Mouse (Mus musculus) cortical plate, adult 2 months (tissue): ENCODE measurements at regions not wholly inside any gene's neighbourhood (a gene's known extent, or its start where the extent isn't known, plus 50 kb on each side); places are given as distances from the start of the nearest gene placed in this dataset.

Source experiments
- H3K27ac ChIP-seq: fragments of 200-500 bp; 2 replicates; pipeline ENCODE4 v1.5.1; 2012; ENCODE audit warnings: low read length, control low read depth, inconsistent platforms; ENCODE audit not compliant: insufficient read depth
- H3K4me1 ChIP-seq: fragments of 200-500 bp; 2 replicates; pipeline ENCODE4 v1.6.1; 2011; ENCODE audit warnings: low read length; ENCODE audit not compliant: control insufficient read depth, insufficient read depth
- H3K4me3 ChIP-seq: fragments of 200-500 bp; 2 replicates; pipeline ENCODE4 v1.5.1; 2011; ENCODE audit warnings: mild to moderate bottlenecking, low read length, control low read depth; ENCODE audit not compliant: insufficient read depth
- CTCF ChIP-seq: fragments of 200-500 bp; IDR thresholded peaks from 2 replicates; pipeline ENCODE4 v1.5.1; 2011; ENCODE audit warnings: mild to moderate bottlenecking, control low read depth, low read length; ENCODE audit not compliant: insufficient read depth; ENCODE audit errors: extremely low read depth
- POLR2A ChIP-seq: fragments of 200-500 bp; IDR thresholded peaks from 2 replicates; pipeline ENCODE4 v1.6.1; 2011; ENCODE audit warnings: mild to moderate bottlenecking, low read length, control low read depth; ENCODE audit not compliant: insufficient read depth; ENCODE audit errors: extremely low read depth

DNA sequence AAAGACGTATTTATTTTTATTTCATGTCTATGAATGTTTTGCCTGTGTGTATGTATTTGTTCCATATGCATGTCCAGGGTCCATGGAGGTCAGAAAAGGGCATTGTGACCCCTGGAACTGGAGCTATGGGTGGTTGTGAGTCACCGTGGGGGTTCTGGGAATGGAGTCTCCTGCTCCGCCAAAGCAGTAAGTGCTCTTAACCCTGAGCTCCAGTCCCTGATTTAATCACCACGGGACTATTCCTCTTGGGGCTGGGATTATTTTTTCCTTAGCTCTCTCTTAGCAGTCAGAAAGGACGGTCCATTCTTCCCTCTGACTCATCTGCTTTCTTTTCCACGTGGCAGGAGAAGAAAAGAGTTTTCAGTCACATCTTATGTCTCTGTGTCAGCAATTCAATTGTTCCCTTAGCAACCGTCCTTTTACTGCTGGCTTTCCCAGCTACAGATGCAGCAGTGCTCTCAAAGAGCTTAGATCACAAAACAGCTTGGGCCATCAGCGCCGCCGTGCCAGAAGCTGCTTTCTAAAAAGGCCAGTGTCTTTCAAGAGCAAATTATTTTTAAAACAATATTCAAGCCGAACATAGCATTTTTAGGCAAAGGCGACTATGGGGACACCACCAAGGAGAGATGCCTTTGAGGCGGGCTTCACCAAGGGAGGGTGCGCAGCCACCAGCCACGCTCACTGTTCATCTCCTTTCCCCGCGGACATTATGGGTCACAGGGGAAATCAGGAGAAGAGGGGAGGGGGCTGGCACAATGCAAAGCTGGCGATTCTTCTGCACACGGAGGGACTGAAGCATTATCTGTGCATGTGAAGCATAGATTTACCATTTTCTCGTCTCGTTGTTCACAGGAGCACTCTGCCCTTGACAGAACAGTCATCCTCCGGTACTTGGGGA is 110.8 kb downstream of the Map3k7 start:
- Histone ChIP-seq H3K4me1 (peaks cover 1% of the 10 kb centered on the region; the same call in 1 of the 2 replicates), H3K27ac (no peak overlapping the region), H3K4me3 (peak overlapping the region; percentile 10; the same call in 1 of the 2 replicates)
- TF ChIP-seq CTCF = no peak
- peak; percentile 45 for TF ChIP-seq POLR2A

- Histone ChIP-seq H3K4me1 (peaks cover 1% of the 10 kb centered on the region; the same call in 1 of the 2 replicates), H3K27ac (no peak overlapping the region), H3K4me3 (no peak overlapping the region)
- TF ChIP-seq CTCF = no peak
- no peak for TF ChIP-seq POLR2A
Measured at GRCm38 (mm10) chr4:32076391-32076925, 112.6 kb downstream of the Map3k7 start.

GRCm38 (mm10) chr4:32083456-32083855 is 119.6 kb downstream of the Map3k7 start:
- TF ChIP-seq CTCF = no peak
- no peak for TF ChIP-seq POLR2A
- H3K4me1 ChIP-seq = no peaks in the 10 kb centered on the region; the same call in 1 of the 2 replicates
- no peak overlapping the region for H3K4me3 ChIP-seq
- H3K27ac ChIP-seq = no peak overlapping the region

DNA sequence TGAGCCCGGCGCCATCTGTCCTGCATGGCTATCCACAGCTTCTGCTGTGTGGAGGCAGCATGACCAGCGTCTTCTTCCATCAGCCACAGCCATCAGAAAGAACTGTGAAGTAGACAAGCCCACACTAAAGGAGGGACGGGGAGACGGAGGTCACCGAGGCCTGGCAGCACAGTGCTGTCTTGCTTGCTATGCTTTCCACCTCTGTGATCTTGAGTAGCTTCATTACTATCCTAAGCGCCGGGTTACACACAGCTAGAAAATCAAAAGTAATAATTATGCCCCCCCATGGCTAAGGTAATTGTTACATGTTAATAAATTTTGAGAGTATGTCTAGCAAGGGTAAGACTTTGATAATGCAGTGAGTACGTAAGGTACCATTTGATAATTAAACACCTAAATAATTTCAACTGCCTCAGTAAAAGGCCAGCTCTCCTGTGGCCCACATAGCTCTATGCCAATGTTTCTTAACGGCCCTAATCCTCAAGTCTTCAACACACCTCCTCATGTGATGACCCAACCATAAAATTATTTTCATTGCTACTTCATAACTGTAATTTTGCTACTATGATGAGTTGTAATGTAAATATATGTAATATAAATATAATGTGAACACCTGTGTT is 120.5 kb downstream of the Map3k7 start:
- H3K4me3 ChIP-seq = no peak overlapping the region
- TF ChIP-seq CTCF = no peak
- no peak for TF ChIP-seq POLR2A
- H3K27ac ChIP-seq = no peak overlapping the region
- H3K4me1 ChIP-seq = no peaks in the 10 kb centered on the region; the same call in 1 of the 2 replicates

GRCm38 (mm10) chr4:32085040-32085439 is 121.1 kb downstream of the Map3k7 start:
- H3K27ac ChIP-seq = no peak overlapping the region
- TF ChIP-seq POLR2A = no peak
- TF ChIP-seq CTCF = no peak
- H3K4me1 ChIP-seq = no peaks in the 10 kb centered on the region; the same call in 1 of the 2 replicates
- no peak overlapping the region for H3K4me3 ChIP-seq

GRCm38 (mm10) chr4:32091086-32091485 is 127.2 kb downstream of the Map3k7 start:
- 0 out of 2 replicates have a peak, but pooled peaks have one; percentile 2 for TF ChIP-seq CTCF
- TF ChIP-seq POLR2A = no peak
- H3K27ac ChIP-seq = no peak overlapping the region
- no peaks in the 10 kb centered on the region for H3K4me1 ChIP-seq
- no peak overlapping the region for H3K4me3 ChIP-seq

DNA sequence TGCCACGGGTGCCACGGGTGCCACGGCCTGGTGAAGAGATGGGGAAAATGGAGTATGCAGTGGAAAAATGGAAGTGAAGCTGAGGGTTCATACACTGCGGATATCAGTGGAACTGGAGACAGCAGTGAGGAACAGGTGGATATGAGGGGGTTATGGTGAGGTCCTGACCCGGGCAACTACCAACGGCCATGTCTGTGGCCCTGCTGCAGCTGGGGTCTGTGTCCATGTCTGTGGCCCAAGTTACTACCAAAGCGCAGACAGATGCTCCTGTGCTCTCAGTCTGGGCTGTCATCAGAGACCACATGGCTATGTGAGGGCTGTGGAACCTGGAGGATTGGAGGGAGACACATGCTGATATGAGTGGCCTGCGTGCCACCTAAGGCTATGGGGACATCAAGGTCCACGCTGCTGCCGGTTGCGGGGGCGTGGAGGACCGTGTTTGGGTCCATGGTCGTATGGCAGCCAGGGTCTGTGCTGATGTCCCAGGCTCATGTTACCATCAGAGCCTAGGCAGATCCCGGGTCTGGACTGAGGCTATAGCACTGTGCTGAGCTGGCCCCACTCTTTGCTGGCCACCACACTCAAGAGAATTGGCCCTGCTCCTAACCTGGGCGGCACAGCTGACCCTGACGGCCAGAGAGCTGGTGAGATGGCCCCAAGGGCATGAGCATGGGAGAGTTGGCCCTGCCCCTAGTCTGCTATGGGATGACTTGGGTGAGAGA is 128.6 kb downstream of the Map3k7 start:
- TF ChIP-seq CTCF = no peak
- TF ChIP-seq POLR2A = no peak
- no peak overlapping the region for H3K4me3 ChIP-seq
- H3K27ac ChIP-seq = no peak overlapping the region
- no peaks in the 10 kb centered on the region for H3K4me1 ChIP-seq

DNA sequence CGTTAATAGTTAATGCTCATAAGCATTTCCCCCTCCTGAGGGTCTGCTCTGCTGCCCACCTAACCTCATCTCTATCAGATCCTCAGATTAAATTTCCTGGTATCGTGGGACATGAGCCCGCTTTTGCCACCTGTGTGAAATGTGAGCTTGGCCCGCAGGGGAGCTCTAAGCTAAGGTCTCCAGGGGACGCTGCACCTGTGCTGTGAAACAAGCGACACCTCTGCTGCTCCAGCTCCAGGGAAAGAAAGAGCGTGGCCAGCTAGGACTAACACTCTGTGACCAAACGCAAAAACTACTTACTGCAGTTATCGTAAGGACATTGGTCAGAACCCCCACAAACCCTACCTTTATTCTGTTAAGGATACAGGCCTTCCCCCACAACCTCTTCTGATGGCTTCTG is 134.3 kb downstream of the Map3k7 start:
- Histone ChIP-seq H3K27ac (no peak overlapping the region), H3K4me3 (no peak overlapping the region), H3K4me1 (no peaks in the 10 kb centered on the region)
- no peak for TF ChIP-seq POLR2A
- no peak for TF ChIP-seq CTCF

DNA sequence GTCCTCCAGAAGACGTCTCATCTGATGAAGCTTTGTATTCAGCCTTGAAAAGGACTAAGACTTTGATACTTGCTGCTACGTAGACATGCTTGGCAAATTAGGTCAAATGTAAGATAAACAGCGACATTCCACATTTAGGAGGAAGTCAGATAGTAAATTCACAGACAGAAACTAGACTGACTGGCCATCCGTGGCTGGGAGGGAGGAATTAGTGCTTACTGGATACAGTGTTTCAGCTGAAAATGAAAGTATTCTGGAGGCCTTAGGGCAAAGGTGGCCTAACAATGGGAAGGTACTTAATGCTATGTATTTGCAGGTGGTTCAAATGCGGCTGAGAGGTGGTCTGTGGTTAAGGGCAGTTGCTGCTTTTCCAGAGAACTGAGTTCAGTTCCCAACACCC is 137.1 kb downstream of the Map3k7 start:
- H3K4me1 ChIP-seq = no peaks in the 10 kb centered on the region; the same call in 1 of the 2 replicates
- TF ChIP-seq POLR2A (no peak), CTCF (no peak)
- H3K27ac ChIP-seq = no peak overlapping the region
- no peak overlapping the region for H3K4me3 ChIP-seq
